Mouse (Mus musculus) heart, postnatal 0 days (tissue): ENCODE measurements around the gene Ylpm1.

Source experiments
- CTCF ChIP-seq: IDR thresholded peaks from 2 replicates; pipeline ENCODE4 v1.5.1; 2016; ENCODE audit warnings: antibody characterized with exemption, control low read depth, low read depth
- EP300 ChIP-seq: IDR thresholded peaks from 2 replicates; pipeline ENCODE4 v1.6.1; 2016; ENCODE audit warnings: antibody characterized with exemption, low read depth

GRCm38 (mm10) chr12:84979264-84979862, 16.8 kb upstream of the Ylpm1 start:
- no peak for TF ChIP-seq CTCF
- no peak for TF ChIP-seq EP300
